Mouse (Mus musculus) kidney, adult 2 months (tissue): ENCODE data around the gene Sptb. TPM values are rescaled to one million over a fixed set of nuclear protein-coding genes. Genes with fewer than 3 reads are reported as not detected.

Experiments
- DNase-seq: peaks from one replicate; pipeline ENCODE4 v3.0.0; 2021
- H3K27ac ChIP-seq: fragments of 200-500 bp; 2 replicates; pipeline ENCODE4 v1.5.1; 2012; ENCODE audit warnings: low read depth, low read length, control low read depth, inconsistent platforms; ENCODE audit not compliant: insufficient read depth
- H3K27me3 ChIP-seq: fragments of 200-500 bp; replicated peaks from 2 replicates; pipeline ENCODE4 v1.6.1; 2012; ENCODE audit warnings: mild to moderate bottlenecking, moderate library complexity, low read length, inconsistent platforms; ENCODE audit not compliant: control insufficient read depth, insufficient read depth
- H3K36me3 ChIP-seq: fragments of 200-500 bp; 2 replicates; pipeline ENCODE4 v1.6.1; 2012; ENCODE audit warnings: mild to moderate bottlenecking, moderate library complexity, low read length, inconsistent platforms; ENCODE audit not compliant: control insufficient read depth, insufficient read depth
- H3K4me1 ChIP-seq: fragments of 200-500 bp; 2 replicates; pipeline ENCODE4 v1.6.1; 2011; ENCODE audit warnings: low read length; ENCODE audit not compliant: control insufficient read depth, insufficient read depth
- H3K4me3 ChIP-seq: fragments of 200-500 bp; 2 replicates; pipeline ENCODE4 v1.5.1; 2011; ENCODE audit warnings: mild to moderate bottlenecking, low read depth, low read length, control low read depth; ENCODE audit not compliant: insufficient read depth
- CTCF ChIP-seq: fragments of 200-500 bp; conservative IDR thresholded peaks from 2 replicates; pipeline ENCODE4 v1.5.1; 2011; ENCODE audit warnings: low read depth, mild to moderate bottlenecking, control low read depth, low read length, moderate library complexity, mixed read lengths; ENCODE audit not compliant: insufficient read depth, insufficient read length
- POLR2A ChIP-seq: fragments of 200-500 bp; IDR thresholded peaks from one replicate; pipeline ENCODE4 v1.6.1; 2011; ENCODE audit warnings: low read depth, low read length, control low read depth
- WGBS: fragments of 180-500 bp; shearing (Covaris S2); methylation state at CpG from one replicate; pipeline ENCODE4 v1.1.7; 2018; 5-methylcytosine and 5-hydroxymethylcytosine counted together
- polyA plus RNA-seq: library from polyadenylated mRNA; depleted of rRNA; stranded (reverse); fragments of >200 nt; gene quantifications from 2 replicates; pipeline ENCODE4 v1.2.3, GENCODE M21; 2012

The Sptb gene
- polyA plus RNA-seq, 1 experiment, result 1.9 TPM

GRCm38 (mm10) chr12:76541879-76542278, 168.5 kb downstream of the Sptb start:
- H3K36me3 ChIP-seq, result no peaks in the 10 kb centered on the region
- H3K4me1 ChIP-seq, result peaks cover 27% of the 10 kb centered on the region
- no peaks in the 10 kb centered on the region for H3K27me3 ChIP-seq
- peak overlapping the region; percentile 86 for H3K27ac ChIP-seq
- DNase-seq, result no peak
- H3K4me3 ChIP-seq, result peak overlapping the region; percentile 19; the same call in 1 of the 2 replicates
- WGBS, result 51% methylated on average over 6 of the region's 6 CpGs
- TF ChIP-seq POLR2A (no peak), CTCF (no peak)

- H3K27ac ChIP-seq, result peak overlapping the region; percentile 86
- no peaks in the 10 kb centered on the region for H3K27me3 ChIP-seq
- DNase-seq, result peak; percentile 62
- peaks cover 24% of the 10 kb centered on the region for H3K4me1 ChIP-seq
- TF ChIP-seq POLR2A (no peak), CTCF (no peak)
- H3K36me3 ChIP-seq, result no peaks in the 10 kb centered on the region
- H3K4me3 ChIP-seq, result peak overlapping the region; percentile 19; the same call in 1 of the 2 replicates
- 25% methylated on average over 8 of the region's 8 CpGs for WGBS
Measured at GRCm38 (mm10) chr12:76541475-76541874, 168.9 kb downstream of the Sptb start.

GRCm38 (mm10) chr12:76540701-76541221, 169.6 kb downstream of the Sptb start:
- H3K27ac ChIP-seq, result peak overlapping the region; percentile 19
- no peak overlapping the region for H3K4me3 ChIP-seq
- WGBS, result 48% methylated on average over 10 of the region's 10 CpGs
- no peaks in the 10 kb centered on the region for H3K36me3 ChIP-seq
- H3K27me3 ChIP-seq, result no peaks in the 10 kb centered on the region
- no peak for TF ChIP-seq POLR2A
- no peak for TF ChIP-seq CTCF
- no peak for DNase-seq
- H3K4me1 ChIP-seq, result peaks cover 21% of the 10 kb centered on the region

GRCm38 (mm10) chr12:76540169-76540568, 170.2 kb downstream of the Sptb start:
- Histone ChIP-seq H3K27me3 (no peaks in the 10 kb centered on the region), H3K27ac (no peak overlapping the region), H3K4me1 (peaks cover 22% of the 10 kb centered on the region), H3K36me3 (no peaks in the 10 kb centered on the region), H3K4me3 (no peak overlapping the region)
- DNase-seq, result no peak
- TF ChIP-seq POLR2A, result no peak
- no peak for TF ChIP-seq CTCF
- 87% methylated on average over 3 of the region's 3 CpGs for WGBS

GRCm38 (mm10) chr12:76537434-76537833, 172.9 kb downstream of the Sptb start:
- Histone ChIP-seq H3K36me3 (no peaks in the 10 kb centered on the region), H3K27ac (peak overlapping the region; percentile 14), H3K27me3 (no peaks in the 10 kb centered on the region), H3K4me3 (no peak overlapping the region), H3K4me1 (peaks cover 24% of the 10 kb centered on the region)
- 42% methylated on average over 8 of the region's 8 CpGs for WGBS
- TF ChIP-seq CTCF (no peak), POLR2A (no peak)
- peak; percentile 69 for DNase-seq

- Histone ChIP-seq H3K4me3 (no peak overlapping the region), H3K4me1 (peaks cover 26% of the 10 kb centered on the region)
- WGBS, result 67% methylated on average over 8 of the region's 8 CpGs
Measured at GRCm38 (mm10) chr12:76536591-76537153, 173.7 kb downstream of the Sptb start.

GRCm38 (mm10) chr12:76535471-76535900, 174.9 kb downstream of the Sptb start:
- H3K4me1 ChIP-seq, result peaks cover 21% of the 10 kb centered on the region
- no peaks in the 10 kb centered on the region for H3K27me3 ChIP-seq
- H3K36me3 ChIP-seq, result no peaks in the 10 kb centered on the region
- H3K4me3 ChIP-seq, result peak overlapping the region; percentile 84
- H3K27ac ChIP-seq, result peak overlapping the region; percentile 59
- no peak for TF ChIP-seq CTCF
- no peak for TF ChIP-seq POLR2A
- no peak for DNase-seq
- WGBS, result 21% methylated on average over 9 of the region's 9 CpGs

More at GRCm38 (mm10) chr12:76536591-76537153, 173.7 kb downstream of the Sptb start:
- H3K27ac ChIP-seq, result peak overlapping the region; percentile 14
- no peak for DNase-seq
- no peaks in the 10 kb centered on the region for H3K36me3 ChIP-seq
- H3K27me3 ChIP-seq, result no peaks in the 10 kb centered on the region
- TF ChIP-seq CTCF, result no peak
- TF ChIP-seq POLR2A, result no peak
